Mouse (Mus musculus): ENCODE measurements around the gene Nxph3.

Nxph3 gene

DNA sequence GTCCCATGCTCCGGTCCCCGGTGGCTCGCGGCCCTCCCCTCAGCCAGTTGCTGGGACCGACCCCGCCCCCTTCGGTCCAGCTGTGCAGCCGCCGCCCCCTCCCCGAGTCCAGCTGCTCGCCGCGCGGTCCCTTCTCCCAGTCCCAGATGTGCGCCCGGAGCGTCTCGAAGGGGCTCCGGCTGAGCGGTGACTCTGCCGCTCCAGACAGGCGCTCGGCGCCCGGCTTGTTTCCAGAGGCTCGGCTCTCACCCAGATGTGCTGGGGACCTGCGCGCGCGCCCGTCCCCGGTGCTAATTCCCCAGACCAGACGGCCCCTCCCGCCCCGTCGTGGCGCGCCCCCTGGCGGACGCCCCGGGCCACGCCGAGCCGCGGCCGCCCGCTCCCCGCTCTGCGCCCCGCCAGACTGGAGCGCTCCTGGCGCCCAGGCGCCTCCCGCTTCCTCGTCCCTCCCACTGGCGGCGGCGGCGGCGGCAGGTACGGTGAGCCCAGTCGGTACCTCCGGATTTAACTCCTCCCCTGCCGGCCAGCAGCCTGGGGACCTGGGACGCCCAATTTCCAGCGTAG lies at the start of gene Nxph3:
Gene Nxph3 (minus strand): TSS at position 273 of the 564 bp plus-strand sequence.
- DNase-seq = peak; percentile 68

DNA sequence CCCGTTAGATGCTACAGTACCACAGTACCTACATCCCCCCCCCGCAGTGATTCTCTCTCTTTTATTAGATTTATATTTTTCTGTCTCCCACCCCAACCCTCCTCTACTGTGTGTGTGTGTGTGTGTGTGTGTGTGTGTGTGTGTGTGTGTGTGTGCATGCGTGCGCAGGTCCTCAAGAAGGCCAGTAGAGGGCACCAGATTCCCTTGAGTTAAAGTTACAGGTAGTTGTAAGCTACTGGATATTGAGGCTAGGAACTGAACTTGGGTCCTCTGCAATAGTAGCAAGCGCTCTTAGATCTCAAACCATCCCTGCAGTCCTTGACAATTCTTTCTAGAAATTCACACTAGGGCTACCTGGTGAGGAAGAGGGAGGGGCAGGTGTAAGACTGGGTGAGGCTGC lies 49.5 kb upstream of the Nxph3 start:
- no peak for DNase-seq

DNA sequence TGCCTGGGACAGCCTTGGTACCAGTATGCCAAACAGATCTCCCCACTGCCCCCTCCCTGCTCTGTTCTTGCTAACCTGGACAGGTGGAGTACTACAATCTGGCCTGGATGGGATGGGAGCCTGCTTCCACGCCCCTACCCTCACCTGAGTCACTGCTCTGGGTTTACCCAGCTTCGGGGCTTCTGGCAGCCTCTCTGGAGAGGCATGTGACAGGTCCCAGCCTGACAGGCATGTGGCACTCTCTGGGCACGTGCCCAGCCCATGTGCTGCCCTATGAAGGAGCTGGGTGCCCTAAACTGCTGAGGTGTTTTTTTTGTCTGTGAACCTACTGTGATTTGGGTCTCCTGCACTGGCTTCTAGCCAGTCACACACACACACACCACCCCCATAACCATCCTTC lies 46.4 kb upstream of the Nxph3 start:
- DNase-seq = peak; percentile 64

DNA sequence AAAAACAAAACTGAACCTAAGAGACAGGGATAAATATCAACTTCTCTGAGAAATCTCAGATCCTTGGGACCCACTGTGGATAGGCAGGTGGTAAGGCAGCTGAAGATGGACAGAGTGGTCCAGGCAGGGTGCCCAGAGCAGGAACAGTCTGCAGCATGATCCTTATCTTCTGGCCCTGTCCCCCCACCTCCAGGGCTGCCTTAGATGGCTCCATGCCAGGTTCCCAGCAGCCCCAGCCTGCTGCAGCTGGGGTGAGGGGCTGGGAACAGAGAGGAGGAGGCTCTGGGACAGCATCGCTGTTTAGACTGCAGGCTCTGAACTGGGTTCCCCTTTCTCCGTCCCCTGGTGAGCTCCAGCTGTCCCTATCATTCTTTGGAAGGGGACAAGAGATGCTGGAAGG lies 45.4 kb upstream of the Nxph3 start:
- no peak for DNase-seq

DNA sequence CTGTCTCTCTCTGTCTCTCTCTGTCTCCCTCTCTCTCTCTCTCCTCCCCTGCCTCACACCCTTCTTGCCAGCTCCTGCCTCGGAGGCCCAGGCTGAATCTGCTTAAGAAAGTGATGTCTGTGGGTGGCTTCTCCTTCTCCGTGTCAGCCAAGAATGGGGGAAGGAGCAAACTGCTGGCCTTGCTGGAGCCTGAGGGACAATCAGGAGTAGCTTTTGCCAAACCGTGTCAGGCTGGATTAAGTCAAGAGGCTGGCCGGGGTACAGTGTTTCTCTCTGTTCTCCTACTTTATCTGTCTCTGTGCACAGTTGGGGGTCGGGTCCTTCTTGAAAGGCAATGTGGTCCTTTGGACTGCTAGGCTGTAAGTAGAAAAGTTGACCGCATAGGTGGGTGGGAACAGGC lies 43.3 kb upstream of the Nxph3 start:
- no peak for DNase-seq

DNA sequence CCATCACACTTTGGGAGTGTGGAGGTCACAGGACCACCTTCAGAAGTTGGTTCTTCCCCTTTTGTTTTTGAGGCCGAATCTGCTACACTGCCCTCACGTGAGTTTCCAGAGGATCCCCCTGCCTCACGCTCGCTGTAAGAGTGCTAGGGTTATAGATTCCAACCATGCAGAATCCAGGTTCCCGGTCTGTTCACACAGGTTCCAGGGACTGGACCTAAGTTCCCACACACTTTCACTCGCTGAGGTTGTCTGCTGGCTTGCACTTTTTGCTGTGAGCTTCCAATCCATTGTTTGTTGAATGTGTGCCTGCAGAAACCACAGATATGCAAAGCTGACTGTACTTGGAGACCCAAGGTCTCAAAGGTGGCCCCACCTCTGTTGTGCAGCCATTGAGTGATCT lies 42.7 kb upstream of the Nxph3 start:
- DNase-seq = no peak

DNA sequence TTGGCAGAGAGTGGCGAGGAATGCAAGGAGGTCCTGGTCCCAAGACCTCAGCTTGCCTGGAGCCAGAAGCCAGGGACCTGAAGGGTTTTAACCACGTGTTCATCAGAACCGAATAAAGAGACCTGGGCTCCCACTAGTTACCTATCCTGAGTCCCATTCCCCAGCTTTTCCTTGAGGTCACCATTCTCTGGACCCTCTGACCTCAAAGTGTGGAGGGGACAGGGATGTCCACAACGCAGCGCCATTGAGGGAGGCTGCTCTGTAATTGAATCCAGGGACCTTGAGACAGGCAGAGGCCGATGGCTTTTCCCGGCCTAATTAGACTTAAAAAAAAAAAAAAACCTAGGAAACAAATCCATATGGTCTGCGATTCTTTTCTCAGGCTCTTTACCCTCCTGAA lies 40.9 kb upstream of the Nxph3 start:
- DNase-seq = no peak

DNA sequence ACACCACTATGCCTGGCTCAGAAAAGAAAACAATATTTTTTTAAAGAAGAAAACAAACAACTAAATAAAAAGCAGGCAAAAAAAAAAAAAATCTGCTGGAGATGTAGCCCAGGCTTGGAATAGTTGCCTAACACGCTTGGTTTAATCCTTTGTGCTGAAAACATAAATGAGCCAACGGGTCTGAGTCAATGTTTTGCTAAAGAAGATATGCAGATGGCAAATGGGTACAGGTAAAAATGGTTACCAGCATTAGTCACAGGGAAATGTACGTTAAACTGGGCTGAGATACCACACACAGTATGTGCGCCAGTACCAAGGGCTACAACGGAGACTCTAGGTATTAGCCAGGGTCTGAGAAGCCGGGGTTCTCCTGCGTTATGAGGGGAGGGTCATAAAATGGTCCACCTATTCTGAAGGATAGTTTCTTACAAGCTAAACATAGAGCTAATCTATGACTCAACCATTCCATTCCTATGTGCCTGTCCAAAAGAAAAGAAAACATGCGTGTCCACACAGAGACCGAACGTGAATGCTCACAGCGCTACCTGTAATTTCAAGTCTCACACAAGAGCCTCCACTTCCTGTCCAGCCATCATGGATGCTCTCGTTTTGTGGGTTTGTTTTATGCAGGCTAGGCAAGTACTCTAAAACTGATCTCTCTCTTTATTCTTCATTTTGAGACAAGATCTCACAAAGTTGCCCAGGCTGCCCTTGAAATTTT lies 36.1 kb upstream of the Nxph3 start:
- no peak for DNase-seq

DNA sequence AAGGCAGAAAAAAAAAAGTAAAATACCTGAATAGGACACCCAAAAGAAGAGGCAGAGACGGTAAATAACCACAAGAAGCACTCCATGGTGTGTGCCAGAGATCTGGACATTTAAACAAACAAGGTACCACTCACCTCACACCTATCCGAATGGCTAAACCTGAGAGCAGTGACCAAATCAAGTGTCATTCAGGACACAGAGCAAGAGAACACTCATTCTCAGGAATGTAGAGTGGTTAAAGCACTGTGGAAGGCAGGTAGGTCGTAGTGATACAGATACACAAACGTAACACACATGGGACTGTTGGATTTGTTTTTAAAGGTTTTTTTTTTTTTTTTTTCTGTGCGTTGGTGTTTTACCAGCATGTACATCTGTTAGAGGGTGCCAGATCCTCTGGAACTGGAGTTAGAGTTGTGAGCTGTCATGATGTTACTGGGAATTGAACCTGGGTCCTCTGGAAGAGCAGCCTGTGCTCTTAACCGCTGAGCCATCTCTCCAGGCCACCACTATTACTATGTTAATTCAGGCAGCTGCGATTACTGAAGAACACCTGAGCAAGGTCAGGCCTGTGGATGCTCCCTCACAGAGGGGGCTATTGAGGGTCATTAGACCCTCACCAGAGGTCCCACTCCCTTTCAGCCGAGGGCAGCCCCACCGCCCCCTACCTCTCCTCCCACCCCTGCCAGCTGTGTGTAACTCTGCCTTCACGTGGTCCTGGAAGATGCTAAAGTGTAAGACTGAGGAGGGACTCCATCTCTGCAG lies 31.8 kb upstream of the Nxph3 start:
- no peak for DNase-seq

DNA sequence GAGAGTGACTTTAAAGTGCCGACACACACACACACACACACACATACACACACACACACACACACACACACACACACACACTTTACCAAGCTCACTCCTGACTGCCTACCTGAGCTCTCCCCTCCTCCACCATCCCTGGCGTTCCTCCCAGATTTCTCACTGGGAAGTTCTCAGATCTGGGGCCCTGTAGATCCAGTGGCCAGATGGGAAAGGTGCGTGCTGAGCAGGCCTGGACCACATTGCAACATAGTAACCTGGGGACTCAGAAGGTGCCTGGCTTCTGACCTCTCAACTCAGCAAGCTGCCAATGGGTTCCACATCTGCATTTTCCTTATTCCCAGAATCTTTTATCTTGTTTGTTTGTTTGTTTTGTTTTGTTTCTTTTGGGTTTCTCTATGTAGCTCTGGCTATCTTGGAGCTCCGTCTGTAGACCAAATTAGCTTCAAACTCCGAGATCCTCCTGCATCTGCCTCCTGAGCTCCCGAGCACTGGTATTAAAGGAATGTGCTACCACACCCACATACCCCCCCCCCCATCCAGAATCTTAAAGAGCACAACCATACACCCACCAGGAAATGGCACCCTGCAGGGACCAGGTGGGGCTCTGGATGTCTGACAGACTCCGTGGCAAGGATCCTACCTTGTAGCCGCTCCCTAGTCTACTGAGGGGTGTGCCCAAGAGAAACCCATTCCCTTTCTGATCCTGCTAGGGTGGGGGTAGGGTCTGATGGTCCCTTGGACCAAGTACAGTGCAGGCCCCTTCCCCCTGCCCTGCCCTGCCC lies 30.4 kb upstream of the Nxph3 start:
- no peak for DNase-seq

DNA sequence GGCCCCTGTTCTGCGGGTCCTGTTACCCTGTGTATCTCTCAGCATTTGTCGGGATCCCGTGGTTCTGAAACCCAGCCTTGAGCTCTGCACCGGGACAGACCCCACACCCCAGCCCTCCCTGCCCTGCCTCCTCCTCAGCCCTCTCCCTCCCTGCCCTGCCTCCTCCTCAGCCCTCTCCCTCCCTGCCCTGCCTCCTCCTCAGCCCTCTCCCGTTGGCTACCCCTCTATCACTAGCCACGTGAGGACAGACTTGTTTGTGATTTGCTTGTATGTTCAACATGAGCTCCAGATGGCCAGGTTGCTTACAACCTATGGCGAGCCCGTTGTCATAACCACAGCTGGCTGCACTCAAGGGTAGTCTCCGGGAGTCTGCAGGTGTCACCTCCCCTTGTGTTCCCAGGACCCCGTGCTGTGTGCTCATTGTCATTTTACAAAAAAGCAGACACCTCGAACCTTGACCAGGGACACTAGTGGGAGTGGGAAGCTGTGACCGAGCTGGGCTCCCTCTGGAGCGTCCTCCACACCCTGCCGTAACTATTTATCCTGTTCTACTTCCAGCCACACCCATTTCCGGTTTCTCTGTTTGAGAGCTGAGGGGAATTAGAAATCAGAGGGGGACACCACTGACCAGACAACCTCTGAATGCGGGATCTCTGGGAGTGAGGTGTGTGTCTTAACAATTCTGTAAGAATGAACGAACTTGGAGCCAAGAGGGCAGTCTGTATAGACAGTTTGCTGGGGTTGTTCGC lies 26.4 kb upstream of the Nxph3 start:
- no peak for DNase-seq

DNA sequence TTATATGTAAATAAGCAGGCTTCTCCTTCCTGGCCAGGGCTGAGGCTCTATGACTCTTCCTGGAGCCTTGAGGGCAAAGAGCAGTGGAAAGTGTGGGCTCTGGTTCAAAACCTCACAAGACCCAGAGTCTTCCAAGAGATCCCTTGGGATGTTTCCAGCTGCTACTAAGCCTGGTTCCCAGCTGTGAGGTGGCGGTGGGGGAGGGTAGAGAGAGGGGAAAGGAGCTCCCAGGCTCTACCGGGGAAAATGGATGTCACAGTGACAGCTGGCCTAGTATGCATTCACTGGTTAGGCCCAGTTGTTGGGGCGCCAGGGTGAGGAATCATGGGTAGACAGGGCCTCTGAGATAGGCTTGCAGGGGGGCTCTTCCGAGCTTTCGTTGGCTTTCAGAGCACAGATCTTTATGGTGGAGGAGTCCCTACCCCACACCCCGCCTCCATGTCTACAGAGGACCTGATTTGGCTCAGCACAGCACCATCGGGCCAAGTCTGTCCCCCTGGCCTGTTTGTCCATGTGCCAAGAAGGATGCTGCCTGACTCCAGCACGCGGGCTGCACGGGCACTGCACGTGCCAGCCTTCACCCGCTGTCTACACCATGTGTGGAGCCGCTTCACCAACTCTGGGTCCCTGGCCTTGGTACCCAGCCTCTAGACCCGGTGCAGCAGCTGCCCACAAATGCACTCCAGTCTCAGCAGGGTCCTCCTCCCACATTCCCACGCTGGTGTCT lies 24.2 kb upstream of the Nxph3 start:
- DNase-seq = peak; percentile 62

DNA sequence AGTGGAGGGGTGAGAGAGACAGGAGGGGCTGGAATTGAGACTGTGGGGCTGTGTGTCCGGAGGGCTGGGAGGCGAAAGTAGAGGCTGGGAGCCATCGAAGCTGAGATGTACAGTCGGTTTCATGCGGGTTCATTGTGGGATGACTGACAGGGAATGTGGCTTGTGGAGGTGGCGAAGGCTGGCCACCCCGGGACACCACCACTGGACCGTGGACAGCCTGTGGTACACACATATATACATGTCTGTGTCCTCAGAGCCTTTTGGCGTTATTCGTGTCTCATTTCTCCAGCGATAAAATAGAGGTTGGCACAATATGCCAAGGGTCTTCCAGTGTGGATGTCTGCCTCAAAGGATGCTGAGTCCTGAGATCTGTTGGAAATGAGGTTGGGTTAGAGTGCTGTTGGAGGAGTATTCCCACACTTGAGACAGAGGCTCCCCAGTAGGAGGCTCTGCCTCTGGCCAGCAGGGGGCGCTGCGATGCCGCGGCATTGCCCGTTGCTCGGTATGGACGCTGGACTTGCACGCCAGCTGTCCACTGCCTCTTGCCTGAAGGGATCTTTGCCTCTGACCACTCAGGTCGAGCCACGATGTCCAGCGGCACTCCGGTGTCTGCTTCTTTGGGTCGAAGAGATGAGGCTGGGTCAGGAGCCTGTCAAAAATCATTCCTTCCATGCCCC lies 19.3 kb upstream of the Nxph3 start:
- DNase-seq = peak; percentile 88

DNA sequence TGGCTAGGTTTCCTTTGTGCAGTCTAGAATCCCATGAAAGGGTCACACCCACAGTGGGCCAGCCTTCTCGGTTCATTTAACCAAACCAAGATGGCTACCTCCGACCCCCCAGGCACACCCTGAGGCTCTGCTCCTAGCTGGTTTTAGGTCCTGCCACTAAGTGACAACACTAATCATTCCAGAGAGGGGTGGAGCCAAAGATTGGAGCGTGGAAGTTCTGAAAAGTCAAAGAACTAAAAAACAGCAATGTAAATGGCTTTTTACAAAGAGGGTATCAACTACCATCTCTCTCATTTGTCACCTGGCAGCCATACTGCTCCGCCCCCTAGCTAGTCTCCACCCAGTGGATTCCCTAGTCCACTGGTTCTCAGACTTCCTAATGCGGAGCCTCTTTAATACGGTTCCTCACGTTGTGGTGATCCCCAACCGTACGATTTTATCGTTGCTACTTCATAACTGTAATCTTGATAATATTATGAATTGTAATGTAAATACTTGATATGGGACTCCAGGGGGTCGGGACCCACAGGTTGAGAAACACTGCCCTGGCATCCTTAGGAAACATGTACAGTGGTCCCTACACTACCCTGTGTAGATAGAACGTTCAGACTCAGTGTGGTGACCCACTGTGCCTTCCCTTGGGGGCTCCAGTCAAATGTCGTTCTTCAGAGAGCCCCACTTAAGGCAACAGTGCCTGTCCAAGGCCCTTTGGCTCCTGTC lies 18.1 kb upstream of the Nxph3 start:
- DNase-seq = no peak

DNA sequence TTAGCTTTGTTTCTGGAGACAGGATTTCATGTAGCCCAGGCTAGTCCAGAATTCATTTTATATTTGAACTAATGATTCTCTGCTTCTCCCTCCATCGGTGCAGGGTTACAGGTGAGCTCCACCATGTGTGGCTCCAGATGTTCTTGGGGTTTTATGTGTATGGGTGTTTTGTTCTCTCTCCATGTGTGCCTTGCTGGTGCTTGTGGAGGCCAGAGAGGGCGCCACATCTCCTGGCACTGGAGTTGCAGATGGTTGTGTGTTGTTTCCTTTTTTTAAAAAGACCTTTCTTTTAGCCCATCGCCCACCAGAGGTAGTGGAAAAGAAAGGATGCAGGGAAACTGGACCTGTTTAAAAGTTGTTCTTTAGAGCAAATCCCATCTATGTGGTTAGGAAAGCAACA lies 13.9 kb upstream of the Nxph3 start:
- no peak for DNase-seq

DNA sequence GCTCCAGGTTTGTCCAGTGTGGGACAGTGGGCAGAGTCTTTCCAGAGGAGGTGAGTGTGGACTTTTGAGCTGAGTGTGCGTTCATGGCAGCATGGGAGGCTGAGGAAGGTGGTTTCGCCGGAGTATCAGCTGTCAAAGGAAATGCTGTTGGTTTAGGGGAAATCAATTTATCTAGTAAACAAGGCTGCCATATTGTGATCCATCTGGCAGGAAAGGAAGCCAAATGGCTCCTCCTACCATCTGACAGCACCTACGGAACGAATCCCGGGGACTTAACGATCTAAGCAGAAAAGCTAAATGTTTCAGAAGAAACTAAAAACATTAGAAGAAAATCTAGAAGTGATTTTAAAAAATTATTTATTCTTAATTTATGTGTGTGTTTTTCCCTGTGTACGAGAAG lies 12.9 kb upstream of the Nxph3 start:
- DNase-seq = no peak

DNA sequence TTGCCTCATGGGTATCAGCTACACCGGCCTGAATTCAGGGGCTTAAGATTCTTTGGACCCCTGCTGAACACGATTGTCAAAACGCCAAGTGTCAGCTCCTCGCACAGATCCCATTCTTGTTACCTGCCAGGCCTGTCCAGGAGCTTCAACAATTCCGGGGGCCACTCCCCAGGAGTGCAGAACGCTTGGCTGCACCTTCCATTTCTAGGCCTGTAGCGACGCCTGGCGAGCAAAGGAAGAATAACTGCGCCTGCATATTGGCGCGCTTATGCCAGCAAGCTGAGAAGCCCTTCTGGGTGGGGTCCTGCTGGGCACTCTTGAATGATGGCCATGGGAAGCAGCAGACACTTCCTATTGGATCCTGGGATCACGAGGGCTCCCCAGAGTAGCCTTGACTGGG lies 7.2 kb upstream of the Nxph3 start:
- DNase-seq = peak; percentile 75

DNA sequence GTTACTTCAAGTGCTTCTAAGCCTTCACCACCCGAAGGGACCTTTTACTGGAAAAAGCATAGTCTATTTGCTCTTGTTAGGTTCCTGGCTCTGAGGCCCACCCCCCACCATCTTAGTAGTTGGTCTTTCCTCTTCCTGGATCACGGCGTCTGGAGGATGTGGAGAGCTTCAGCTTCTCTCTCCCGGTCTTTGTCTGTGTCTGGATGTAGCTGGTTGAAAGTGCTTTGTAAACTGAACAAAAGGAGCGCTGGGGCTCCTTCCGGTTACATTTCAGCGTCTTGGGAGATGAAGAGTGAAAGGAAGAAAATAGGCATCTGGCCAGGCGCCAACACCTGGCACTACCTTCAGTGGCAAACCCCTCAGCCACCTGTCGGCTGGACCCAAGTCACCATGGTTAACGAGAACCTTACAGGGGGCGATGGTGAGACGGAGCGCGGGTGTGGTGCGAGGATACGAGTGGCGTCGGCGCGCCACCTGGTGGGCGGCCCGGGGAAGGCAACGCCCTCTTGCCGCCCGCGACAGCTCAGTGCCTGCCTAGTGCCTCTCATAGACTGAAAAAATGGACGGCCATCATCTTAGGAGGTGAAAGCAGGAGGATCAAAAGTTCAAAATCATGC lies 6.2 kb upstream of the Nxph3 start:
- peak; percentile 86 for DNase-seq

DNA sequence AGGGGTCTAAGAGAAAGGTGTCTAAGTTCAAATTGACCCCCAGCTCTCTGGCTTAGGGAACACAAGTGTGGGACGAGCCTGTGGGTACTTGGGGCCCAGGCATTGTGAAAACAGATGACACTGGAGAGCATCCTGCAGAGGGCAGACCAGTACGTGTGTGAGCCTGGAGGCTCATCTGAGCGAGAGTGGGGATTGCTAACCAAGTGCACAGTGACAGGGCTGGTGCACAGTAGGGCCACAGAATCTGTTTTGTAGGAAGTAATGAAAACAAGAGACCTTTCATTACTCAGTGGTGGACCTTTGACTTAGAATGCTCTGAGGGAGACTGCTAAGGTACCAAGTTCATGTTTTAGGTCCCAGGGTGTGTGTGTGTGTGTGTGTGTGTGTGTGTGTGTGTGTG lies 5.6 kb upstream of the Nxph3 start:
- DNase-seq = no peak

DNA sequence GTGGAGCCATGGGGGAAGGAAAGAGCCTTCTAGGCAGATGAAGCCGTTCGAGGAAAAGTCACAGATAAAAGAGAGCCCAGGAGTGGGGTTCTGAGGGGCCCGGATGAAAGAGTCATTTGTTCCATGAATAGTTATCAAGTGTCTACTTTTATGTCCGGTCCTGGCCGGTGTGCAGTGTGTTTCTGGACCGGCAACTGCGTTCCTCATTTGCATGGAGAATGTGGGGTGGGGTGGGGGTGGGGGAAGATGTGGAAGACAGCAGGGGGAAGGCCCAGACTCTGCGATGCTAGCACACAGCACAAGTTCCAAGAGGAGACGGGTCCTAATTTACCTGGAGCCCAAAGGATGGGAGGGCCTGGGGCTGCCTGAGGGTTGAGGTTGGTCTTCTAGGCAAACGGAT lies 4.9 kb upstream of the Nxph3 start:
- no peak for DNase-seq

Data from kidney, adult 9 months (tissue).